Mouse (Mus musculus): ENCODE measurements at regions not wholly inside any gene's neighbourhood (a gene's known extent, or its start where the extent isn't known, plus 50 kb on each side); places are given as distances from the start of the nearest gene placed in this dataset.

- Histone ChIP-seq H3K4me3 (replicated peaks) (no peak overlapping the region), H3K27ac (replicated peaks) (no peak overlapping the region), H3K9ac (no peak overlapping the region), H3K27me3 (no peaks in the 10 kb centered on the region), H3K36me3 (no peaks in the 10 kb centered on the region), H3K9me3 (replicated peaks) (no peaks in the 10 kb centered on the region), H3K4me2 (replicated peaks) (no peak overlapping the region), H3K4me1 (no peaks in the 10 kb centered on the region)
- ATAC-seq (ENCODE audit: insufficient number of reproducible peaks, low FRiP score, low TSS enrichment, low read depth): no peak
- WGBS: 77% methylated on average over 4 of the region's 4 CpGs
These were observed 187.3 kb upstream of the Eci2 start for GRCm38 (mm10) chr13:35214219-35214618.

- no peak overlapping the region for H3K4me3 ChIP-seq (replicated peaks)
- H3K27me3 ChIP-seq: no peaks in the 10 kb centered on the region
- no peak overlapping the region for H3K9ac ChIP-seq
- no peaks in the 10 kb centered on the region for H3K36me3 ChIP-seq
- H3K4me2 ChIP-seq (replicated peaks): no peak overlapping the region
- ATAC-seq (ENCODE audit: insufficient number of reproducible peaks, low FRiP score, low TSS enrichment, low read depth): no peak
- H3K4me1 ChIP-seq: no peaks in the 10 kb centered on the region
- H3K9me3 ChIP-seq (replicated peaks): no peaks in the 10 kb centered on the region
- no peak overlapping the region for H3K27ac ChIP-seq (replicated peaks)
- WGBS: 68% methylated on average over 7 of the region's 7 CpGs
These were observed 199.4 kb upstream of the Eci2 start for GRCm38 (mm10) chr13:35226142-35226829.

GRCm38 (mm10) chr13:35226944-35227343 is 200.0 kb upstream of the Eci2 start:
- Histone ChIP-seq H3K27ac (replicated peaks) (no peak overlapping the region), H3K9me3 (replicated peaks) (no peaks in the 10 kb centered on the region), H3K4me2 (replicated peaks) (no peak overlapping the region), H3K4me3 (replicated peaks) (no peak overlapping the region), H3K4me1 (no peaks in the 10 kb centered on the region), H3K36me3 (no peaks in the 10 kb centered on the region), H3K27me3 (no peaks in the 10 kb centered on the region), H3K9ac (no peak overlapping the region)
- WGBS: 66% methylated on average over 1 of the region's 1 CpGs
- ATAC-seq (ENCODE audit: insufficient number of reproducible peaks, low FRiP score, low TSS enrichment, low read depth): no peak

DNA sequence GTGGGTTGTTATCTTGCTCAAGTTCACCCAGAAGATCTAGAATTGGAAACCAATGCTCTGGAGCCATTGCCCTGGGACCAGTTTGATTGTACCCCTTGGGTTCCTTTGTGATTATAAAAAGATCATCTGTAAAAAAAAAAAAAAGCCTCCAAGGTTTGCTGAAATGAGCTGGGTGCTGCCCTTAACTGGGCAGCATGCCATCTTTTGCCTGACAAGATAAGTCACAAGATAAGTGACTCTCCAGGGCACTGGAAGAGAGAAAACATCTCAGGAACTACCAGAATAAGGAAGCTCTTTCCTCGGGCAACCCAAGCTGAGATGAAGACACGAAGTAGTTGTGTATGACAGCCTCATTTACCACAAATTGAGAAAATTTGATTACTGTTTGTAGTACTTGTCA is 202.7 kb upstream of the Eci2 start:
- no peaks in the 10 kb centered on the region for H3K27me3 ChIP-seq
- WGBS: 60% methylated on average over 2 of the region's 2 CpGs
- H3K9ac ChIP-seq: no peak overlapping the region
- no peaks in the 10 kb centered on the region for H3K4me1 ChIP-seq
- H3K4me3 ChIP-seq (replicated peaks): no peak overlapping the region
- H3K36me3 ChIP-seq: no peaks in the 10 kb centered on the region
- ATAC-seq (ENCODE audit: insufficient number of reproducible peaks, low FRiP score, low TSS enrichment, low read depth): no peak
- H3K27ac ChIP-seq (replicated peaks): no peak overlapping the region
- H3K4me2 ChIP-seq (replicated peaks): no peak overlapping the region
- H3K9me3 ChIP-seq (replicated peaks): no peaks in the 10 kb centered on the region

DNA sequence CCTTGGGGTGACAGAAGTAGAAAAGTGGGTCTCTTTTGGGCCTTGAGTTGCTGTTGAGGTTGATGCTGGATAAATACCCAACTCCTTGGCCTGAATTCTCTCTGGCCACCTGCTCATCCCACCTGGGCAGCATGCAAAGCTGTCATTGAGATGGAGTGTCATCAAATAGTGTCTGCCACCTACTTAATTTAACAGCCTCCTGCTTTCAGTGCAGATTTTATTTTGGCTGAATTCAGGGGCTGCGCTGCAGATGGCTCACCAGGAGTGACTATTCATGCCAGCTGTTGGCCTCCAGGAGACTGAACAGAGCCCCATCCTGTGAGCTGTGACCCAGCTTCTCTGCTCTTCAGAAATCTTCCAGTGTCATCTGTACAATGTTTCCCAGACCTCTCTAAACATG is 206.7 kb upstream of the Eci2 start:
- Histone ChIP-seq H3K27me3 (no peaks in the 10 kb centered on the region), H3K4me3 (replicated peaks) (no peak overlapping the region), H3K27ac (replicated peaks) (no peak overlapping the region), H3K36me3 (no peaks in the 10 kb centered on the region), H3K9ac (no peak overlapping the region), H3K4me1 (no peaks in the 10 kb centered on the region), H3K9me3 (replicated peaks) (no peaks in the 10 kb centered on the region), H3K4me2 (replicated peaks) (no peak overlapping the region)
- no peak for ATAC-seq (ENCODE audit: insufficient number of reproducible peaks, low FRiP score, low TSS enrichment, low read depth)
- WGBS: 76% methylated on average over 1 of the region's 1 CpGs

DNA sequence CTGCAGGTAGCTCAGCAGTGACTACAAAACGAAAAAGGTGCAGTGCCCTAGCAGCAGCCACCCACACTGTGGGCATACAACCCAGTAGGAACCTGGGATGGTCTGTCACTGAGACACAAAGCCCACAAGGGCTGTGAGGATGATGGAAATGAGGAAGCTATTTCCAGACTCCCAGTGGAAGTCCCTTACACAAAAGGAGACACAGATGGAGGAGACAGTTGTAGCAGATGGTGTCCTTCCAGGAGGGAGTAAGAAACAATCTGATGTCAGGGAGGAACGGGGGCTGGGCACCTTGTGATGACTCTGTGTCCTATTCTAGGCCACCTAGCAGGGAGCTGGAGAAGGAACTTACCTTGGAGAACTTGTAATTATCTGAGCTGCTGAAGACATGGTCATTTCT is 214.5 kb upstream of the Eci2 start:
- ATAC-seq (ENCODE audit: insufficient number of reproducible peaks, low FRiP score, low TSS enrichment, low read depth): no peak
- Histone ChIP-seq H3K27me3 (no peaks in the 10 kb centered on the region), H3K4me1 (no peaks in the 10 kb centered on the region), H3K9ac (no peak overlapping the region), H3K4me3 (replicated peaks) (no peak overlapping the region), H3K36me3 (no peaks in the 10 kb centered on the region), H3K27ac (replicated peaks) (no peak overlapping the region), H3K4me2 (replicated peaks) (no peak overlapping the region), H3K9me3 (replicated peaks) (no peaks in the 10 kb centered on the region)
- 65% methylated on average over 2 of the region's 2 CpGs for WGBS

DNA sequence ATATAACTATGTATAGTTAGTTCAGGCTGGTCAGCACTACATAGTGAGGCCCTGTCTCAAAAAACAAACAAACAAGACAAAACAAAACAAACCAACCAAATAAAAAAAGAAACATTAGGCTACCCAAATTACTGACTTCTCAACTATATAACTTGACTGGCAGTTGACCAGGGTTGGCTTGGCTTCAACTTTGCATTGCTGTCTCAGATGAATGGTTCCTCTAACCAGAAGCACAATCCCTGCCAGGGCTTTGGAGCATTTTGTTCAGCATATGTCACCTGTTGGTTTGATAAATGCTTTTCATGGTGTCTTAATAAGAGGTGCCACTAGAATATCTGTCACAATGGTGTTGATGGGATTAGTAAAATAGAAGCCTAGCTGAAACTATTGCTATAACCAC is 217.1 kb upstream of the Eci2 start:
- Histone ChIP-seq H3K36me3 (no peaks in the 10 kb centered on the region), H3K9me3 (replicated peaks) (no peaks in the 10 kb centered on the region), H3K9ac (no peak overlapping the region), H3K27me3 (no peaks in the 10 kb centered on the region), H3K4me3 (replicated peaks) (no peak overlapping the region), H3K27ac (replicated peaks) (no peak overlapping the region), H3K4me1 (no peaks in the 10 kb centered on the region), H3K4me2 (replicated peaks) (no peak overlapping the region)
- ATAC-seq (ENCODE audit: insufficient number of reproducible peaks, low FRiP score, low TSS enrichment, low read depth): no peak

GRCm38 (mm10) chr13:35257386-35257785 is 230.5 kb upstream of the Eci2 start:
- no peaks in the 10 kb centered on the region for H3K9me3 ChIP-seq (replicated peaks)
- no peak overlapping the region for H3K4me3 ChIP-seq (replicated peaks)
- WGBS: 70% methylated on average over 2 of the region's 2 CpGs
- ATAC-seq (ENCODE audit: insufficient number of reproducible peaks, low FRiP score, low TSS enrichment, low read depth): no peak
- H3K27me3 ChIP-seq: no peaks in the 10 kb centered on the region
- H3K27ac ChIP-seq (replicated peaks): no peak overlapping the region
- no peaks in the 10 kb centered on the region for H3K36me3 ChIP-seq
- H3K9ac ChIP-seq: no peak overlapping the region
- H3K4me2 ChIP-seq (replicated peaks): no peak overlapping the region
- no peaks in the 10 kb centered on the region for H3K4me1 ChIP-seq

GRCm38 (mm10) chr13:35258720-35259119 is 231.8 kb upstream of the Eci2 start:
- H3K4me1 ChIP-seq: no peaks in the 10 kb centered on the region
- H3K27ac ChIP-seq (replicated peaks): no peak overlapping the region
- WGBS: 86% methylated on average over 1 of the region's 1 CpGs
- H3K4me3 ChIP-seq (replicated peaks): no peak overlapping the region
- no peaks in the 10 kb centered on the region for H3K9me3 ChIP-seq (replicated peaks)
- no peak overlapping the region for H3K4me2 ChIP-seq (replicated peaks)
- no peak overlapping the region for H3K9ac ChIP-seq
- H3K36me3 ChIP-seq: no peaks in the 10 kb centered on the region
- no peaks in the 10 kb centered on the region for H3K27me3 ChIP-seq
- no peak for ATAC-seq (ENCODE audit: insufficient number of reproducible peaks, low FRiP score, low TSS enrichment, low read depth)

- no peak overlapping the region for H3K4me3 ChIP-seq (replicated peaks)
- no peaks in the 10 kb centered on the region for H3K36me3 ChIP-seq
- no peaks in the 10 kb centered on the region for H3K27me3 ChIP-seq
- ATAC-seq (ENCODE audit: insufficient number of reproducible peaks, low FRiP score, low TSS enrichment, low read depth): no peak; the same call in 1 of the 2 replicates
- H3K27ac ChIP-seq (replicated peaks): no peak overlapping the region
- WGBS: 34% methylated on average over 1 of the region's 1 CpGs
- no peaks in the 10 kb centered on the region for H3K9me3 ChIP-seq (replicated peaks)
- no peak overlapping the region for H3K9ac ChIP-seq
- H3K4me2 ChIP-seq (replicated peaks): no peak overlapping the region
- no peaks in the 10 kb centered on the region for H3K4me1 ChIP-seq
These were observed 257.1 kb upstream of the Eci2 start for GRCm38 (mm10) chr13:35283959-35284358.

GRCm38 (mm10) chr13:35302088-35302487 is 275.2 kb upstream of the Eci2 start:
- ATAC-seq (ENCODE audit: insufficient number of reproducible peaks, low FRiP score, low TSS enrichment, low read depth): no peak
- Histone ChIP-seq H3K9me3 (replicated peaks) (no peaks in the 10 kb centered on the region), H3K4me1 (no peaks in the 10 kb centered on the region), H3K36me3 (no peaks in the 10 kb centered on the region), H3K4me2 (replicated peaks) (no peak overlapping the region), H3K9ac (no peak overlapping the region), H3K27me3 (no peaks in the 10 kb centered on the region), H3K27ac (replicated peaks) (no peak overlapping the region), H3K4me3 (replicated peaks) (no peak overlapping the region)
- WGBS: 65% methylated on average over 1 of the region's 1 CpGs

DNA sequence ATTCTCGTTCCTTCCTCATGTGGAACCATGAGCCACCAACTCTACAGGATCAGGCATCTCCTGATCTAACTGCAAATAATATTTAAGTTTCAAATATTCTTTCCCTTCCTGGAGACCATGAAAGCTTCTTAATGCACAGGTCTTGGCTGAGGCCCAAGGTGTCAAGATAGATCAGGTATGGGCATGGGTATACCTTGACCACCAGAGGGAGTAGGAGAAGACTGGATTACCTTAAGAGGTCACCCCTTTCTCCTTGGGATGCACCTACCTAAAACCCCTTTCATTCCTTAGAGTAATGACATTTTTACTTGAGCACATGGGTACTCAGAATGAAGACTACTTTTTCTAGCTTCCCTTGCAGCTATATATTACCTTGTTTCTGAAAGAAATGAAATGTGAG is 289.9 kb upstream of the Eci2 start:
- Histone ChIP-seq H3K9me3 (replicated peaks) (no peaks in the 10 kb centered on the region), H3K36me3 (no peaks in the 10 kb centered on the region), H3K4me2 (replicated peaks) (no peak overlapping the region), H3K27me3 (no peaks in the 10 kb centered on the region), H3K9ac (no peak overlapping the region), H3K4me3 (replicated peaks) (no peak overlapping the region), H3K4me1 (no peaks in the 10 kb centered on the region), H3K27ac (replicated peaks) (no peak overlapping the region)
- 97% methylated on average over 1 of the region's 1 CpGs for WGBS
- no peak for ATAC-seq (ENCODE audit: insufficient number of reproducible peaks, low FRiP score, low TSS enrichment, low read depth)
